Mouse (Mus musculus): ENCODE results near the gene Ldlrad3. TPM values are rescaled to one million over a fixed set of nuclear protein-coding genes. Genes with fewer than 3 reads are reported as not detected.

Gene Ldlrad3
- polyA plus RNA-seq, 1 experiment from 2014 or later = 11.7 TPM

GRCm38 (mm10) chr2:102203478-102203877 lies 17.3 kb upstream of the Ldlrad3 start:
- Histone ChIP-seq H3K4me3 (no peak overlapping the region), H3K9ac (no peak overlapping the region), H3K27ac (no peak overlapping the region), H3K9me3 (replicated peaks) (no peaks in the 10 kb centered on the region), H3K27me3 (peaks cover 6% of the 10 kb centered on the region; the same call in 1 of the 2 replicates), H3K4me1 (replicated peaks) (no peaks in the 10 kb centered on the region), H3K4me2 (no peak overlapping the region), H3K36me3 (no peaks in the 10 kb centered on the region)
- no peak for ATAC-seq (replicated peaks; ENCODE audit: insufficient number of reproducible peaks, insufficient read depth, low FRiP score, low read depth)

GRCm38 (mm10) chr2:102202211-102202770 lies 16.1 kb upstream of the Ldlrad3 start:
- H3K4me2 ChIP-seq = no peak overlapping the region
- peaks cover 6% of the 10 kb centered on the region; the same call in 1 of the 2 replicates for H3K27me3 ChIP-seq
- no peak overlapping the region for H3K9ac ChIP-seq
- no peaks in the 10 kb centered on the region for H3K4me1 ChIP-seq (replicated peaks)
- no peak for ATAC-seq (replicated peaks; ENCODE audit: insufficient number of reproducible peaks, insufficient read depth, low FRiP score, low read depth)
- no peak overlapping the region for H3K27ac ChIP-seq
- H3K4me3 ChIP-seq = no peak overlapping the region
- no peaks in the 10 kb centered on the region for H3K36me3 ChIP-seq
- 57% methylated on average over 2 of the region's 2 CpGs for WGBS
- H3K9me3 ChIP-seq (replicated peaks) = no peaks in the 10 kb centered on the region

- H3K4me2 ChIP-seq = no peak overlapping the region
- no peaks in the 10 kb centered on the region for H3K36me3 ChIP-seq
- no peaks in the 10 kb centered on the region for H3K9me3 ChIP-seq (replicated peaks)
- no peak overlapping the region for H3K4me3 ChIP-seq
- no peaks in the 10 kb centered on the region for H3K4me1 ChIP-seq (replicated peaks)
- WGBS = 76% methylated on average over 14 of the region's 14 CpGs
- peaks cover 6% of the 10 kb centered on the region; the same call in 1 of the 2 replicates for H3K27me3 ChIP-seq
- H3K27ac ChIP-seq = no peak overlapping the region
- no peak for ATAC-seq (replicated peaks; ENCODE audit: insufficient number of reproducible peaks, insufficient read depth, low FRiP score, low read depth)
- H3K9ac ChIP-seq = no peak overlapping the region
These were observed 15.2 kb upstream of the Ldlrad3 start for GRCm38 (mm10) chr2:102201198-102201948.

- Histone ChIP-seq H3K27me3 (no peaks in the 10 kb centered on the region), H3K27ac (no peak overlapping the region), H3K9me3 (replicated peaks) (no peaks in the 10 kb centered on the region), H3K9ac (no peak overlapping the region), H3K4me2 (no peak overlapping the region), H3K4me3 (no peak overlapping the region), H3K36me3 (no peaks in the 10 kb centered on the region), H3K4me1 (replicated peaks) (no peaks in the 10 kb centered on the region)
- ATAC-seq (replicated peaks; ENCODE audit: insufficient number of reproducible peaks, insufficient read depth, low FRiP score, low read depth) = no peak
- 60% methylated on average over 1 of the region's 1 CpGs for WGBS
These were observed 11.1 kb upstream of the Ldlrad3 start for GRCm38 (mm10) chr2:102197332-102197731.

GRCm38 (mm10) chr2:102196709-102197108 lies 10.5 kb upstream of the Ldlrad3 start:
- Histone ChIP-seq H3K9ac (no peak overlapping the region), H3K4me3 (no peak overlapping the region), H3K27me3 (no peaks in the 10 kb centered on the region), H3K4me2 (no peak overlapping the region), H3K36me3 (no peaks in the 10 kb centered on the region), H3K27ac (no peak overlapping the region), H3K9me3 (replicated peaks) (no peaks in the 10 kb centered on the region), H3K4me1 (replicated peaks) (no peaks in the 10 kb centered on the region)
- ATAC-seq (replicated peaks; ENCODE audit: insufficient number of reproducible peaks, insufficient read depth, low FRiP score, low read depth) = no peak
- WGBS = 54% methylated on average over 8 of the region's 8 CpGs

GRCm38 (mm10) chr2:102195494-102195893 lies 9.3 kb upstream of the Ldlrad3 start:
- Histone ChIP-seq H3K9ac (no peak overlapping the region), H3K27me3 (no peaks in the 10 kb centered on the region), H3K4me1 (replicated peaks) (no peaks in the 10 kb centered on the region), H3K9me3 (replicated peaks) (no peaks in the 10 kb centered on the region), H3K4me3 (no peak overlapping the region), H3K27ac (no peak overlapping the region), H3K4me2 (no peak overlapping the region), H3K36me3 (no peaks in the 10 kb centered on the region)
- ATAC-seq (replicated peaks; ENCODE audit: insufficient number of reproducible peaks, insufficient read depth, low FRiP score, low read depth) = no peak
- 68% methylated on average over 4 of the region's 4 CpGs for WGBS

GRCm38 (mm10) chr2:102194247-102194646 lies 8.1 kb upstream of the Ldlrad3 start:
- Histone ChIP-seq H3K9me3 (replicated peaks) (no peaks in the 10 kb centered on the region), H3K4me3 (no peak overlapping the region), H3K27ac (no peak overlapping the region), H3K36me3 (no peaks in the 10 kb centered on the region), H3K9ac (no peak overlapping the region), H3K4me2 (no peak overlapping the region), H3K4me1 (replicated peaks) (no peaks in the 10 kb centered on the region), H3K27me3 (no peaks in the 10 kb centered on the region)
- 40% methylated on average over 4 of the region's 4 CpGs for WGBS
- no peak for ATAC-seq (replicated peaks; ENCODE audit: insufficient number of reproducible peaks, insufficient read depth, low FRiP score, low read depth)

- no peaks in the 10 kb centered on the region for H3K4me1 ChIP-seq (replicated peaks)
- no peak for ATAC-seq (replicated peaks; ENCODE audit: insufficient number of reproducible peaks, insufficient read depth, low FRiP score, low read depth)
- no peak overlapping the region for H3K27ac ChIP-seq
- no peaks in the 10 kb centered on the region for H3K27me3 ChIP-seq
- H3K36me3 ChIP-seq = no peaks in the 10 kb centered on the region
- H3K4me3 ChIP-seq = no peak overlapping the region
- H3K9me3 ChIP-seq (replicated peaks) = no peaks in the 10 kb centered on the region
- no peak overlapping the region for H3K4me2 ChIP-seq
- H3K9ac ChIP-seq = no peak overlapping the region
- 91% methylated on average over 16 of the region's 16 CpGs for WGBS
These were observed 7.0 kb upstream of the Ldlrad3 start for GRCm38 (mm10) chr2:102192943-102193820.

GRCm38 (mm10) chr2:102191736-102192135 lies 5.6 kb upstream of the Ldlrad3 start:
- H3K4me3 ChIP-seq = no peak overlapping the region
- no peak for ATAC-seq (replicated peaks; ENCODE audit: insufficient number of reproducible peaks, insufficient read depth, low FRiP score, low read depth)
- no peaks in the 10 kb centered on the region for H3K9me3 ChIP-seq (replicated peaks)
- H3K4me2 ChIP-seq = no peak overlapping the region
- no peak overlapping the region for H3K27ac ChIP-seq
- H3K4me1 ChIP-seq (replicated peaks) = peaks cover 2% of the 10 kb centered on the region
- WGBS = 67% methylated on average over 4 of the region's 4 CpGs
- no peaks in the 10 kb centered on the region for H3K36me3 ChIP-seq
- H3K9ac ChIP-seq = no peak overlapping the region
- H3K27me3 ChIP-seq = no peaks in the 10 kb centered on the region

GRCm38 (mm10) chr2:102190956-102191355 lies 4.8 kb upstream of the Ldlrad3 start:
- Histone ChIP-seq H3K4me3 (no peak overlapping the region), H3K4me1 (replicated peaks) (peaks cover 3% of the 10 kb centered on the region), H3K4me2 (no peak overlapping the region), H3K27ac (no peak overlapping the region), H3K36me3 (no peaks in the 10 kb centered on the region), H3K27me3 (no peaks in the 10 kb centered on the region), H3K9ac (no peak overlapping the region), H3K9me3 (replicated peaks) (no peaks in the 10 kb centered on the region)
- no peak for ATAC-seq (replicated peaks; ENCODE audit: insufficient number of reproducible peaks, insufficient read depth, low FRiP score, low read depth)

GRCm38 (mm10) chr2:102185069-102185950 lies 875 bp downstream of the Ldlrad3 start:
- peaks cover 11% of the 10 kb centered on the region for H3K4me1 ChIP-seq (replicated peaks)
- peak overlapping the region; percentile 82 for H3K27ac ChIP-seq
- H3K4me3 ChIP-seq = peak overlapping the region; percentile 70
- no peaks in the 10 kb centered on the region for H3K36me3 ChIP-seq
- peak overlapping the region; percentile 74 for H3K9ac ChIP-seq
- no peaks in the 10 kb centered on the region for H3K27me3 ChIP-seq
- H3K9me3 ChIP-seq (replicated peaks) = no peaks in the 10 kb centered on the region
- peak overlapping the region; percentile 87 for H3K4me2 ChIP-seq
- WGBS = 2% methylated on average over 24 of the region's 24 CpGs
- ATAC-seq (replicated peaks; ENCODE audit: insufficient number of reproducible peaks, insufficient read depth, low FRiP score, low read depth) = peak; percentile 33; the same call in 1 of the 2 replicates

Measured in heart, embryonic 15.5 days (tissue).